ENCODE assay signal across 20 mouse cellular contexts in genomic region chr9:16970373-16970772, GRCm38 (mm10).
DNase-seq lines count a peak whose midpoint lies in the region; ATAC-seq lines count a peak whose summit lies in the region.
"Had no signal": no experiment of that assay in that cellular context is flagged by ENCODE, and none has a peak within 500 bp of the region (broad histone marks: within the 10 kb centered on the region; RNA-seq: fewer than 3 reads in every experiment).

No protein-coding gene starts in this region.

- H3K27ac ChIP-seq in hindbrain, embryonic 16.5 days (ENCODE audit: low read depth, low read length) = no peak overlapping the region
- H3K27ac ChIP-seq in hindbrain, embryonic 13.5 days = no peak overlapping the region
- no peak overlapping the region for H3K27ac ChIP-seq in neural tube, embryonic 14.5 days (ENCODE audit: low read depth, low read length)
- H3K27ac ChIP-seq: forebrain, embryonic 10.5 days; heart, embryonic 10.5 days had no signal

- WGBS in hindbrain, embryonic 16.5 days = 27% methylated on average over 4 of the region's 4 CpGs
- WGBS in hindbrain, embryonic 13.5 days = 26% methylated on average over 4 of the region's 4 CpGs
- WGBS in neural tube, embryonic 14.5 days = 16% methylated on average over 4 of the region's 4 CpGs

- no peak overlapping the region for H3K9ac ChIP-seq in hindbrain, embryonic 16.5 days (ENCODE audit: low read depth, low read length)
- H3K9ac ChIP-seq in hindbrain, embryonic 13.5 days = no peak overlapping the region
- H3K9ac ChIP-seq in neural tube, embryonic 14.5 days (replicated peaks; ENCODE audit: low read depth, low read length) = no peak overlapping the region

- H3K27me3 ChIP-seq in hindbrain, embryonic 16.5 days (replicated peaks; ENCODE audit: control insufficient read depth, insufficient read depth, low read length) = no peaks in the 10 kb centered on the region
- no peaks in the 10 kb centered on the region for H3K27me3 ChIP-seq in hindbrain, embryonic 13.5 days
- H3K27me3 ChIP-seq in neural tube, embryonic 14.5 days (ENCODE audit: control insufficient read depth, insufficient read depth, low read length) = no peaks in the 10 kb centered on the region

- no peaks in the 10 kb centered on the region for H3K9me3 ChIP-seq in hindbrain, embryonic 16.5 days (ENCODE audit: control insufficient read depth, low read length)
- H3K9me3 ChIP-seq in hindbrain, embryonic 13.5 days = no peaks in the 10 kb centered on the region
- H3K9me3 ChIP-seq in neural tube, embryonic 14.5 days (ENCODE audit: control insufficient read depth, low read length) = no peaks in the 10 kb centered on the region
- H3K9me3 ChIP-seq: forebrain, embryonic 10.5 days; heart, embryonic 10.5 days had no signal

- no peaks in the 10 kb centered on the region for H3K36me3 ChIP-seq in hindbrain, embryonic 16.5 days (ENCODE audit: control insufficient read depth, insufficient read depth, low read length)
- H3K36me3 ChIP-seq in hindbrain, embryonic 13.5 days = no peaks in the 10 kb centered on the region
- no peaks in the 10 kb centered on the region for H3K36me3 ChIP-seq in neural tube, embryonic 14.5 days (ENCODE audit: control insufficient read depth, insufficient read depth, low read length)
- H3K36me3 ChIP-seq: forebrain, embryonic 10.5 days; heart, embryonic 10.5 days had no signal

- H3K4me2 ChIP-seq in hindbrain, embryonic 16.5 days (ENCODE audit: low read length) = no peak overlapping the region
- H3K4me2 ChIP-seq in hindbrain, embryonic 13.5 days = no peak overlapping the region
- H3K4me2 ChIP-seq in neural tube, embryonic 14.5 days (ENCODE audit: low read depth, low read length) = no peak overlapping the region

- H3K4me1 ChIP-seq in hindbrain, embryonic 16.5 days (ENCODE audit: control insufficient read depth, insufficient read depth, low read depth, low read length) = no peaks in the 10 kb centered on the region
- H3K4me1 ChIP-seq in hindbrain, embryonic 13.5 days (replicated peaks) = no peaks in the 10 kb centered on the region; the same call in 1 of the 2 replicates
- no peaks in the 10 kb centered on the region for H3K4me1 ChIP-seq in neural tube, embryonic 14.5 days (ENCODE audit: control insufficient read depth, insufficient read depth, low read length)
- H3K4me1 ChIP-seq: forebrain, embryonic 10.5 days; heart, embryonic 10.5 days had no signal

- peak; percentile 54; the same call in 1 of the 2 replicates for ATAC-seq in hindbrain, embryonic 16.5 days
- ATAC-seq in hindbrain, embryonic 13.5 days (ENCODE audit: low FRiP score) = no peak
- peak; percentile 72 for ATAC-seq in neural tube, embryonic 14.5 days (ENCODE audit: low read depth)
- no peak for ATAC-seq in megakaryocyte-erythroid progenitor cell, adult 5-6 weeks (replicated peaks; ENCODE audit: low FRiP score, low TSS enrichment, poor library complexity, severe bottlenecking)
- ATAC-seq: activated CD4-positive, CD25-positive, alpha-beta regulatory T cell, adult 4 months had no signal

- H3K4me3 ChIP-seq in hindbrain, embryonic 16.5 days (ENCODE audit: low read length) = no peak overlapping the region
- no peak overlapping the region for H3K4me3 ChIP-seq in hindbrain, embryonic 13.5 days
- H3K4me3 ChIP-seq in neural tube, embryonic 14.5 days (ENCODE audit: low read depth, low read length) = no peak overlapping the region
- H3K4me3 ChIP-seq: forebrain, embryonic 10.5 days; heart, embryonic 10.5 days had no signal

- peak; percentile 23 for DNase-seq in embryo, embryonic 11 days
- DNase-seq in embryo, embryonic 10 days (ENCODE audit: low spot score) = no peak
- DNase-seq in neural tube, embryonic 10.5 days (ENCODE audit: extremely low spot score, low spot score) = no peak
- DNase-seq: adrenal gland, postnatal 10 days; cerebellum, adult 8-10 months; cerebellum, postnatal 36 days; kidney, adult 8-10 months; kidney, postnatal 10 days; left cerebral cortex, postnatal 4 days; lung, postnatal 4 days; right cerebral cortex, adult 18-20 months; right cerebral cortex, postnatal 4 days; thymus, postnatal 25 days had no signal

Comparison
In these comparisons a context has a peak if more than half of its experiments do, and no peak if none do; other contexts are left out.
1. ATAC-seq: peak in hindbrain, embryonic 16.5 days (single experiment) and neural tube, embryonic 14.5 days (single experiment); none in hindbrain, embryonic 13.5 days (single experiment) and megakaryocyte-erythroid progenitor cell, adult 5-6 weeks (single experiment).